Mouse (Mus musculus): Measurements from ENCODE around the gene Dus3l. TPM values are rescaled to one million over a fixed set of nuclear protein-coding genes. Genes with fewer than 3 reads are reported as not detected.
A peak's percentile ranks its signal among the peaks of the same experiment; 100 is the strongest.

The Dus3l gene
- polyA plus RNA-seq, 1 experiment from 2014 or later, result 42.3 TPM

- DNase-seq (ENCODE audit: low spot score) (no peak), ATAC-seq (ENCODE audit: insufficient read depth, low FRiP score, low TSS enrichment) (no peak)
- Histone ChIP-seq H3K27ac (ENCODE audit: low read depth, low read length) (no peak overlapping the region), H3K9me3 (ENCODE audit: control insufficient read depth, low read length) (no peaks in the 10 kb centered on the region), H3K27me3 (ENCODE audit: control insufficient read depth, insufficient read depth, low read length) (no peaks in the 10 kb centered on the region), H3K36me3 (ENCODE audit: control insufficient read depth, insufficient read depth, low read length) (no peaks in the 10 kb centered on the region), H3K9ac (ENCODE audit: low read length) (no peak overlapping the region), H3K4me3 (ENCODE audit: low read depth, low read length) (no peak overlapping the region), H3K4me2 (ENCODE audit: low read depth) (no peak overlapping the region), H3K4me1 (ENCODE audit: control insufficient read depth, insufficient read depth, low read length) (no peaks in the 10 kb centered on the region)
- 74% methylated on average over 3 of the region's 3 CpGs for WGBS
Measured at GRCm38 (mm10) chr17:56799276-56799675, 34.7 kb downstream of the Dus3l start.

DNA sequence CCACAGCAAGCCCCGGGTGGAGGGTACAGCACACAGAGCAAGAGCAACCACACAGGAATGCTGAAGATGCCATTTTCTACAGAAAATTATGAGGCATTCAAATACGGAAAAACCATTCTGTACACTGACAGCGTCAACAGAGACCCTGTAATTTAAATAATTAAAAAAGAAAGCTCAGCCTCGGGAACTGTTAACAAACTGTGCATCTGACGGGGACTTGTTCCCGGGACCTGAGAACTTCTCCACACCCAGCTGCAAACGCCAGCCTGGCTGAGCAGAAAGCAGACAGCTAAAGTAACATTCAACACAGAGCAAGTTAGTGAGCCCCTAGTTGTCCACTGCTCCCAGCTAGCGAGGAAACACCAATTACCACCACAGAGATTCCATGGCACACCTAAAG is 37.5 kb downstream of the Dus3l start:
- ATAC-seq (ENCODE audit: insufficient read depth, low FRiP score, low TSS enrichment) (no peak), DNase-seq (ENCODE audit: low spot score) (no peak)
- H3K4me3 ChIP-seq (ENCODE audit: low read depth, low read length), result no peak overlapping the region
- no peak overlapping the region for H3K27ac ChIP-seq (ENCODE audit: low read depth, low read length)
- H3K27me3 ChIP-seq (ENCODE audit: control insufficient read depth, insufficient read depth, low read length), result no peaks in the 10 kb centered on the region
- H3K9me3 ChIP-seq (ENCODE audit: control insufficient read depth, low read length), result no peaks in the 10 kb centered on the region
- WGBS, result 83% methylated on average over 8 of the region's 8 CpGs
- no peak overlapping the region for H3K9ac ChIP-seq (ENCODE audit: low read length)
- H3K4me1 ChIP-seq (ENCODE audit: control insufficient read depth, insufficient read depth, low read length), result no peaks in the 10 kb centered on the region
- H3K36me3 ChIP-seq (ENCODE audit: control insufficient read depth, insufficient read depth, low read length), result no peaks in the 10 kb centered on the region
- no peak overlapping the region for H3K4me2 ChIP-seq (ENCODE audit: low read depth)

- WGBS, result 79% methylated on average over 5 of the region's 5 CpGs
- H3K9ac ChIP-seq (ENCODE audit: low read length), result no peak overlapping the region
- no peak overlapping the region for H3K4me3 ChIP-seq (ENCODE audit: low read depth, low read length)
- DNase-seq (ENCODE audit: low spot score) (no peak), ATAC-seq (ENCODE audit: insufficient read depth, low FRiP score, low TSS enrichment) (no peak)
- no peaks in the 10 kb centered on the region for H3K27me3 ChIP-seq (ENCODE audit: control insufficient read depth, insufficient read depth, low read length)
- H3K4me1 ChIP-seq (ENCODE audit: control insufficient read depth, insufficient read depth, low read length), result peaks cover 2% of the 10 kb centered on the region
- no peak overlapping the region for H3K4me2 ChIP-seq (ENCODE audit: low read depth)
- H3K27ac ChIP-seq (ENCODE audit: low read depth, low read length), result no peak overlapping the region
- no peaks in the 10 kb centered on the region for H3K36me3 ChIP-seq (ENCODE audit: control insufficient read depth, insufficient read depth, low read length)
- no peaks in the 10 kb centered on the region for H3K9me3 ChIP-seq (ENCODE audit: control insufficient read depth, low read length)
Measured at GRCm38 (mm10) chr17:56804952-56805351, 40.4 kb downstream of the Dus3l start.

DNA sequence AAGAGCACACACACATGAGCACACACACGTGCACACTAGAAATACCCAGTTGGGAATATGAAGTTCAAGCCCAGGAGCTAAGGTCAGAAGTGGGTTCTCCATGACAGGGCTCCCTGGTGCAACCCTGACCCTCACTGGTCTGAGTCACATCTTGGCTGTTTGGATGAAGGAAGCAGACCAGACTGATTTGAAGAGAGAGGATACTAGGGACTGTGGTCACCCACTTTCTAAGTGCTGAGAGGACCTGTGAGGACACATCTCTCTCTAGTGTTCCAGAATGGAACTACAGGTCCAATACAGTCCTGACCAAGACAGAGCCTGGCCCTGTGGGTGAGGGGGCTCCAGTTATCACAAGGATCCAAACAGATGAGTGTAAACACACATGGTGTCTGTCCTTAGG is 41.2 kb downstream of the Dus3l start:
- no peaks in the 10 kb centered on the region for H3K9me3 ChIP-seq (ENCODE audit: control insufficient read depth, low read length)
- H3K36me3 ChIP-seq (ENCODE audit: control insufficient read depth, insufficient read depth, low read length), result no peaks in the 10 kb centered on the region
- H3K4me2 ChIP-seq (ENCODE audit: low read depth), result no peak overlapping the region
- H3K4me1 ChIP-seq (ENCODE audit: control insufficient read depth, insufficient read depth, low read length), result peaks cover 10% of the 10 kb centered on the region
- DNase-seq (ENCODE audit: low spot score) (no peak), ATAC-seq (ENCODE audit: insufficient read depth, low FRiP score, low TSS enrichment) (no peak)
- WGBS, result 72% methylated on average over 1 of the region's 1 CpGs
- H3K9ac ChIP-seq (ENCODE audit: low read length), result no peak overlapping the region
- no peak overlapping the region for H3K27ac ChIP-seq (ENCODE audit: low read depth, low read length)
- no peaks in the 10 kb centered on the region for H3K27me3 ChIP-seq (ENCODE audit: control insufficient read depth, insufficient read depth, low read length)
- H3K4me3 ChIP-seq (ENCODE audit: low read depth, low read length), result no peak overlapping the region

DNA sequence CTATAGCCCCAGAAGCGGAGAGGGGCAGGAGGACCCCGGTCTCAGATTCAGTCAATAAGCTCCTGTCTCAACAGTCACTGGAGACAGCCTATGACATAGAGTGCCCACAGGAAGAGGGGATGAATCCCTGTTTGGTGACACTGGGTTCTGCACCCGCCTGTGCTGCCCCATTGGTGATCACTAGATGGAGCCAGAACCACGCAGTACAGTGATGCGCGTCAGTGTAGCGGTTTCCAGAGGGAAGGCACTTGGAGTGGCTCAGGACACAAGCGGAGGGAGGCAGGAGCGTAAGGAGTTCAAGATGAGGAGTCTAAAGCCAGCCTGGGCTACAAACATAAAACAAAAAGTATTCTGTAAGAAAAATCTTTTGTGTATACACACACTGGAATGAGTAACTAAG is 44.0 kb downstream of the Dus3l start:
- DNase-seq (ENCODE audit: low spot score), result peak; percentile 85
- peaks cover 14% of the 10 kb centered on the region for H3K4me1 ChIP-seq (ENCODE audit: control insufficient read depth, insufficient read depth, low read length)
- no peak overlapping the region for H3K9ac ChIP-seq (ENCODE audit: low read length)
- no peaks in the 10 kb centered on the region for H3K36me3 ChIP-seq (ENCODE audit: control insufficient read depth, insufficient read depth, low read length)
- no peaks in the 10 kb centered on the region for H3K9me3 ChIP-seq (ENCODE audit: control insufficient read depth, low read length)
- ATAC-seq (ENCODE audit: insufficient read depth, low FRiP score, low TSS enrichment), result peak; percentile 81
- no peak overlapping the region for H3K27ac ChIP-seq (ENCODE audit: low read depth, low read length)
- H3K4me2 ChIP-seq (ENCODE audit: low read depth), result no peak overlapping the region
- no peaks in the 10 kb centered on the region for H3K27me3 ChIP-seq (ENCODE audit: control insufficient read depth, insufficient read depth, low read length)
- H3K4me3 ChIP-seq (ENCODE audit: low read depth, low read length), result no peak overlapping the region
- WGBS, result 10% methylated on average over 9 of the region's 9 CpGs

DNA sequence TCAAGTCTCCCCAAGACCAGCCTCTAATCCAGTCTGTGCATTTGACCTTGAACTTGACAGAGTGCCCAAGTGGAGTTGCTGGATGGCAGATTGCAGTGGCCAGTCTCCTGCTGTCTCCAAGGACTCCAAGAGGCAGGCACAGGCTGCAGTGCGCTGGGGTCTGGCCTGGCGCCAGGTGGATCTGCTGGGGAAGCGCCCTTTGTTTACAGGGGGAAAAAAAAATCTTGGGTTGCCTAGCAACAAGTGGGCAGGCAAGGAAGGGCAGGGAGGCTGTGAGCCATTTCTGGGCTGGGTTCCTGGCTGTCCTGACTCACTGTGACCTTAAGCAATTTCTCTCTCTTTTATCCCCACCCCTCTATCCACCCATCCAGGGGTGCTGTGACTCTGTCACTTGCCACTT is 45.7 kb downstream of the Dus3l start:
- peak; percentile 80 for DNase-seq (ENCODE audit: low spot score)
- Histone ChIP-seq H3K27me3 (ENCODE audit: control insufficient read depth, insufficient read depth, low read length) (no peaks in the 10 kb centered on the region), H3K9ac (ENCODE audit: low read length) (no peak overlapping the region; the same call in 1 of the 2 replicates), H3K36me3 (ENCODE audit: control insufficient read depth, insufficient read depth, low read length) (no peaks in the 10 kb centered on the region), H3K9me3 (ENCODE audit: control insufficient read depth, low read length) (no peaks in the 10 kb centered on the region), H3K4me3 (ENCODE audit: low read depth, low read length) (no peak overlapping the region), H3K4me2 (ENCODE audit: low read depth) (no peak overlapping the region; the same call in 1 of the 2 replicates), H3K4me1 (ENCODE audit: control insufficient read depth, insufficient read depth, low read length) (peaks cover 26% of the 10 kb centered on the region), H3K27ac (ENCODE audit: low read depth, low read length) (no peak overlapping the region)
- WGBS, result 11% methylated on average over 3 of the region's 3 CpGs
- peak; percentile 47; the same call in 1 of the 2 replicates for ATAC-seq (ENCODE audit: insufficient read depth, low FRiP score, low TSS enrichment)

DNA sequence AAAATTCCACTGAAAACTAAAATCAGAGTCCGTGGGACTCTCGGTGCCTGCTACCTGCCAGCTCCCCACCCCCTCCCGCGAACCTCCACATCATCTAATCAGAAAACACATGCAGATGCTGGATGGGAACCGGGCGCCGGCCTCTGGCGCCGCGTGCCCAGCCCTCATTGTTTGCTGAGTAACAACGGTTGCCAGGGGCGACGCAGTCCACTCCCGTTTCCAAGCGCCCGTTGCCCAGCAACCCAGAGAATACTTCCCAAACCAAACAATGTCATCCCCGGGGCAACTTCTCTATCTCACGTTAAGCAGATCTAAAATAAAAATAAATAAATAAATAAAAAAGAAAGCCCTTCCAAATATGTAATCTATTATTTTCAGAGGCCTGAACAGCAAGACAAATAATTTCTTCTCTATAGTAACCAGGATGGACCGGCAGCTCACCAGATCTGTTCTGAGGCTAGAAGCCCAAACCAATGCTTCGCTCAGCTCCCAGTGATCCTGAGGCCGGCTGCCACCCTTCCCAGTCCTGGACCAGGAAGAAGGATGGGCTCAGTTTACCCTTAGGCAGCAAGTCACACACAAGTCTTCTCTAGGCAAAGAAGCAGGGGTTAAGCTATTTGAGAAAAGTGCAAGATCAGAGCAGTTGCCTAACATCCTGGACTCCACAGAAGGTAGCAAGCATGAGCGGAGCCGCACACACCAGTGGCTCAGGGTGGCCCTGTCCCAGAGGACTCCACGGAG is 49.9 kb downstream of the Dus3l start:
- Histone ChIP-seq H3K36me3 (ENCODE audit: control insufficient read depth, insufficient read depth, low read length) (no peaks in the 10 kb centered on the region), H3K27me3 (ENCODE audit: control insufficient read depth, insufficient read depth, low read length) (no peaks in the 10 kb centered on the region)
- peak; percentile 73 for ATAC-seq (ENCODE audit: insufficient read depth, low FRiP score, low TSS enrichment)

DNA sequence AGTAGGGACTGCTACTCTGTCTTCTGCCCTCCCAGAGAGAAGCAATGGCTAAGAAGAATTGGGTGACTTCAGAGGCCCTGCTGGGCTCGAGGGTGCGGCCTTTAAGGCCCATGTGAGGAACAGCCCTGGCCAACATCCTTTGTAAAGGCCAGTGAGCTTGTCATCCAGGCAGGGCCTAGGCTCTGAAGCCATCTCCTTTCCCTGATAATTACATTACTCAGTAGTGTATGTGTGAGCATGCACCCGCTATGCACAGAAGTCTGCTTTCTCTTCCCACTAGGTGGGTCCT is 50.4 kb downstream of the Dus3l start:
- peaks cover 24% of the 10 kb centered on the region for H3K4me1 ChIP-seq (ENCODE audit: control insufficient read depth, insufficient read depth, low read length)
- H3K4me2 ChIP-seq (ENCODE audit: low read depth), result no peak overlapping the region
- H3K36me3 ChIP-seq (ENCODE audit: control insufficient read depth, insufficient read depth, low read length), result no peaks in the 10 kb centered on the region
- 54% methylated on average over 3 of the region's 3 CpGs for WGBS
- DNase-seq (ENCODE audit: low spot score) (no peak), ATAC-seq (ENCODE audit: insufficient read depth, low FRiP score, low TSS enrichment) (no peak; the same call in 1 of the 2 replicates)
- H3K27ac ChIP-seq (ENCODE audit: low read depth, low read length), result no peak overlapping the region
- no peaks in the 10 kb centered on the region for H3K9me3 ChIP-seq (ENCODE audit: control insufficient read depth, low read length)
- no peak overlapping the region for H3K4me3 ChIP-seq (ENCODE audit: low read depth, low read length)
- H3K27me3 ChIP-seq (ENCODE audit: control insufficient read depth, insufficient read depth, low read length), result no peaks in the 10 kb centered on the region
- 0 out of 2 replicates have a peak overlapping the region, but pooled peaks have one; percentile 8 for H3K9ac ChIP-seq (ENCODE audit: low read length)

More for the DNA sequence above, 49.9 kb downstream of the Dus3l start:
- no peak overlapping the region for H3K9ac ChIP-seq (ENCODE audit: low read length)
- WGBS, result 13% methylated on average over 24 of the region's 24 CpGs
- peak; percentile 94 for DNase-seq (ENCODE audit: low spot score)
- H3K4me1 ChIP-seq (ENCODE audit: control insufficient read depth, insufficient read depth, low read length), result peaks cover 27% of the 10 kb centered on the region
- H3K4me2 ChIP-seq (ENCODE audit: low read depth), result no peak overlapping the region
- H3K4me3 ChIP-seq (ENCODE audit: low read depth, low read length), result no peak overlapping the region
- H3K9me3 ChIP-seq (ENCODE audit: control insufficient read depth, low read length), result no peaks in the 10 kb centered on the region
- no peak overlapping the region for H3K27ac ChIP-seq (ENCODE audit: low read depth, low read length)

DNA sequence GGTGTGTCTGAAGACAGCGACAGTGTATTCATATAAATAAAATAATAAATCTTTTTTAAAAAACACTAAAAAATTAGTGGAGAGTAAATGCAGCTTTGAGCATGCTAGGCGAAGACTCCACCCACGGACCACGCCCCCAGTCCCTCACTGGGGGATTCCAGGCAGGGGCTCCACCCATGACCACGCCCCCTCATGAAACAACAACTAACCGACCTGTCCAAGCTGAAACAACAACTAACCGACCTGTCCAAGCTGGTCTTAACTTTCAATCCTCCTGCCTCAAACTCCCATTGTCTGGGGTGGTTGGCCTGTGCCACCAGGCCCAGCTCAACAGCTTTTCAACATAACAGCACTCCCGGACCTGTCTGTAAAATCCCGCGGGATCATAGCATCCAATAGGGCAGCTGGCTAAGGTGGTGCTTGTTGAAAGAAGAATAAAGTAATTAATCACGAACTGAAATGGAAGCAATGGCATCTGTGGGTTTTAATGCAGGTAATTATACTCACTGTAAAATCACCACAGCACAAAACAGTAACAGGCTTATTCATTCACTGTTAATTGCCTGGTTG is 53.6 kb downstream of the Dus3l start:
- no peak overlapping the region for H3K4me2 ChIP-seq (ENCODE audit: low read depth)
- WGBS, result 29% methylated on average over 11 of the region's 11 CpGs
- H3K27ac ChIP-seq (ENCODE audit: low read depth, low read length), result no peak overlapping the region
- no peak overlapping the region for H3K4me3 ChIP-seq (ENCODE audit: low read depth, low read length)
- H3K9ac ChIP-seq (ENCODE audit: low read length), result no peak overlapping the region
- DNase-seq (ENCODE audit: low spot score) (no peak), ATAC-seq (ENCODE audit: insufficient read depth, low FRiP score, low TSS enrichment) (no peak)
- H3K36me3 ChIP-seq (ENCODE audit: control insufficient read depth, insufficient read depth, low read length), result no peaks in the 10 kb centered on the region
- H3K27me3 ChIP-seq (ENCODE audit: control insufficient read depth, insufficient read depth, low read length), result no peaks in the 10 kb centered on the region
- H3K9me3 ChIP-seq (ENCODE audit: control insufficient read depth, low read length), result no peaks in the 10 kb centered on the region
- H3K4me1 ChIP-seq (ENCODE audit: control insufficient read depth, insufficient read depth, low read length), result peaks cover 15% of the 10 kb centered on the region

Data from neural tube, embryonic 11.5 days (tissue).